Mouse (Mus musculus) cerebellum, adult 8-10 months (tissue): ENCODE measurements around the gene Lcmt2.
A peak's percentile ranks its signal among the peaks of the same experiment; 100 is the strongest.
"Not testable (repeated sequence)": the region's sequence is repeated elsewhere in the genome, so short reads cannot be mapped to it uniquely, and the experiment has no call there.

Experiments
- DNase-seq: peaks from one replicate; pipeline ENCODE4 v3.0.0; 2022

Lcmt2 gene

GRCm38 (mm10) chr2:121140018-121140882 is at the start of gene Lcmt2, which contains the start of gene Adal:
Gene Lcmt2 (minus strand): TSS chr2:121140653.
Gene Adal (plus strand): TSS chr2:121140428.
- DNase-seq: peak; percentile 94

- DNase-seq: no peak
Measured at GRCm38 (mm10) chr2:121188530-121188929, 48.1 kb upstream of the Lcmt2 start.

GRCm38 (mm10) chr2:121184142-121184541 is 43.7 kb upstream of the Lcmt2 start:
- DNase-seq: no peak

GRCm38 (mm10) chr2:121183431-121183830 is 43.0 kb upstream of the Lcmt2 start:
- peak; percentile 79 for DNase-seq

GRCm38 (mm10) chr2:121178828-121179479 is 38.5 kb upstream of the Lcmt2 start:
- no peak for DNase-seq

GRCm38 (mm10) chr2:121170980-121171742 is 30.7 kb upstream of the Lcmt2 start, which contains the start of gene Zscan29:
Gene Zscan29 (minus strand): TSS chr2:121171125.
- DNase-seq: peak; percentile 83

GRCm38 (mm10) chr2:121170481-121170971 is 30.1 kb upstream of the Lcmt2 start, which contains the start of gene Tubgcp4:
Gene Tubgcp4 (plus strand): TSS chr2:121170654.
- DNase-seq: peak; percentile 43

- DNase-seq: peak; percentile 28
Measured at GRCm38 (mm10) chr2:121169902-121170301, 29.4 kb upstream of the Lcmt2 start.

GRCm38 (mm10) chr2:121169173-121169572 is 28.7 kb upstream of the Lcmt2 start:
- no peak for DNase-seq

GRCm38 (mm10) chr2:121153100-121153499 is 12.6 kb upstream of the Lcmt2 start:
- no peak for DNase-seq

- no peak for DNase-seq
Measured at GRCm38 (mm10) chr2:121149679-121150078, 9.2 kb upstream of the Lcmt2 start.

- DNase-seq: no peak
Measured at GRCm38 (mm10) chr2:121142415-121142814, 2.0 kb upstream of the Lcmt2 start.

GRCm38 (mm10) chr2:121141216-121142035 is 973 bp upstream of the Lcmt2 start:
- DNase-seq: peak; percentile 9

GRCm38 (mm10) chr2:121139266-121140017 is 1.0 kb downstream of the Lcmt2 start:
- DNase-seq: peak; percentile 45

- no peak for DNase-seq
Measured at GRCm38 (mm10) chr2:121137371-121137770, 3.1 kb downstream of the Lcmt2 start.

- DNase-seq: no peak
Measured at GRCm38 (mm10) chr2:121132822-121133221, 7.6 kb downstream of the Lcmt2 start.

- no peak for DNase-seq
Measured at GRCm38 (mm10) chr2:121128865-121129620, 11.4 kb downstream of the Lcmt2 start.

GRCm38 (mm10) chr2:121127536-121127935 is 12.9 kb downstream of the Lcmt2 start:
- DNase-seq: no peak

GRCm38 (mm10) chr2:121126302-121126701 is 14.2 kb downstream of the Lcmt2 start:
- DNase-seq: not testable (repeated sequence)

- DNase-seq: no peak
Measured at GRCm38 (mm10) chr2:121119260-121119659, 21.2 kb downstream of the Lcmt2 start.
